Mouse (Mus musculus): ENCODE data around the gene Agrp. TPM values are rescaled to one million over a fixed set of nuclear protein-coding genes. Genes with fewer than 3 reads are reported as not detected.

The Agrp gene
- total and polyA plus RNA-seq, 3 experiments: 0.63 TPM; not detected in 2

GRCm38 (mm10) chr8:105609355-105609754 lies 27.8 kb downstream of the Agrp start (continued):
- TF ChIP-seq TCF12 (IDR thresholded peaks at IDR 0.05; ENCODE audit: low read depth, low read length) (peak; percentile 99), GATA1 (IDR thresholded peaks at IDR 0.05; ENCODE audit: low read depth, low read length) (peak; percentile 96), SIN3A (IDR thresholded peaks at IDR 0.05; ENCODE audit: low read length) (peak; percentile 97), ZKSCAN1 (IDR thresholded peaks at IDR 0.05; ENCODE audit: low read depth, low read length) (no peak), UBTF (IDR thresholded peaks at IDR 0.05; ENCODE audit: borderline replicate concordance, insufficient read depth, low read depth, low read length) (no peak), MXI1 (IDR thresholded peaks at IDR 0.05; ENCODE audit: low read depth, low read length) (peak; percentile 81; the same call in 1 of the 2 replicates), SMC3 (IDR thresholded peaks at IDR 0.05; ENCODE audit: low read depth, low read length) (no peak), POLR2A (IDR thresholded peaks at IDR 0.05; ENCODE audit: control insufficient read depth in 1 of 2, insufficient read depth in 1 of 2, low read depth in 1 of 2, low read length in 2 of 2, poor library complexity in 1 of 2) (peak in 1 of 2 experiments; percentile 39; a peak in 1 of 4 replicates), MEF2A (IDR thresholded peaks at IDR 0.05; ENCODE audit: extremely low read depth, insufficient replicate concordance, low read depth, low read length, poor library complexity, severe bottlenecking) (no peak), MYC (IDR thresholded peaks at IDR 0.05; ENCODE audit: low read depth, low read length) (peak; percentile 86; the same call in 1 of the 2 replicates), ELF1 (IDR thresholded peaks at IDR 0.05; ENCODE audit: low read depth, low read length) (no peak), RCOR1 (IDR thresholded peaks at IDR 0.05; ENCODE audit: low read depth, low read length) (peak; percentile 83), POLR2AphosphoS5 (IDR thresholded peaks at IDR 0.05; ENCODE audit: borderline replicate concordance, low read depth, low read length) (no peak), USF2 (IDR thresholded peaks at IDR 0.05; ENCODE audit: borderline replicate concordance in 1 of 2, insufficient read depth in 1 of 2, low read depth in 1 of 2, low read length in 2 of 2) (no peak), NELFE (IDR thresholded peaks at IDR 0.05; ENCODE audit: low read depth, low read length) (0 out of 2 replicates have a peak, but pooled peaks have one; percentile 37), TBP (IDR thresholded peaks at IDR 0.05; ENCODE audit: low read depth, low read length) (peak; percentile 57; the same call in 1 of the 2 replicates), TAL1 (IDR thresholded peaks at IDR 0.05; ENCODE audit: low read length) (peak; percentile 98)

GRCm38 (mm10) chr8:105607684-105608083 lies 29.5 kb downstream of the Agrp start:
- peaks cover 68% of the 10 kb centered on the region for H3K79me2 ChIP-seq (ENCODE audit: control insufficient read depth, insufficient read depth, low read length, poor library complexity)
- H3K27ac ChIP-seq (ENCODE audit: control insufficient read depth, low read depth, low read length): peak overlapping the region; percentile 94
- DNase-seq (ENCODE audit: low read depth, low spot score): peak; percentile 92
- H3K36me3 ChIP-seq (ENCODE audit: control insufficient read depth in 1 of 2, insufficient read depth in 2 of 2, low read length in 2 of 2): peaks cover 12 to 54% of the 10 kb centered on the region in 2 experiments
- H3K9me3 ChIP-seq (replicated peaks; ENCODE audit: insufficient read depth, low read length): no peaks in the 10 kb centered on the region
- H3K4me3 ChIP-seq (ENCODE audit: control insufficient read depth in 1 of 2, insufficient read depth in 1 of 2, low read depth in 2 of 2, low read length in 2 of 2): peak overlapping the region; percentile 81 to 96; a peak in 3 of 4 replicates
- no peaks in the 10 kb centered on the region for H3K27me3 ChIP-seq (ENCODE audit: control insufficient read depth in 1 of 2, insufficient read depth in 2 of 2, low read length in 2 of 2)
- H3K4me1 ChIP-seq (ENCODE audit: control insufficient read depth in 1 of 2, insufficient read depth in 2 of 2, low read length in 2 of 2): peaks cover 23 to 58% of the 10 kb centered on the region in 2 experiments
- peak overlapping the region; percentile 92 for H3K9ac ChIP-seq (ENCODE audit: control insufficient read depth, low read depth, low read length, poor library complexity, severe bottlenecking)
- TF ChIP-seq ZC3H11A (IDR thresholded peaks at IDR 0.05; ENCODE audit: low read depth, low read length): no peak
- TF ChIP-seq CHD1 (IDR thresholded peaks at IDR 0.05; ENCODE audit: low read depth, low read length): 0 out of 2 replicates have a peak, but pooled peaks have one; percentile 61
- no peak for TF ChIP-seq TAL1 (IDR thresholded peaks at IDR 0.05; ENCODE audit: low read length)
- no peak for TF ChIP-seq ZKSCAN1 (IDR thresholded peaks at IDR 0.05; ENCODE audit: low read depth, low read length)
- TF ChIP-seq HCFC1 (IDR thresholded peaks at IDR 0.05; ENCODE audit: low read depth, low read length): no peak
- no peak for TF ChIP-seq POLR2AphosphoS5 (IDR thresholded peaks at IDR 0.05; ENCODE audit: borderline replicate concordance, low read depth, low read length)
- TF ChIP-seq CHD2 (IDR thresholded peaks at IDR 0.05; ENCODE audit: low read length): no peak
- no peak for TF ChIP-seq BHLHE40 (IDR thresholded peaks at IDR 0.05; ENCODE audit: borderline replicate concordance, low read depth, low read length)
- no peak; the same call in 1 of the 2 replicates for TF ChIP-seq SMC3 (IDR thresholded peaks at IDR 0.05; ENCODE audit: low read depth, low read length)
- TF ChIP-seq ZMIZ1 (IDR thresholded peaks at IDR 0.05; ENCODE audit: low read depth, low read length): no peak
- peak; percentile 87 for TF ChIP-seq USF1 (IDR thresholded peaks at IDR 0.05; ENCODE audit: low read depth, low read length)
- peak; percentile 55; the same call in 1 of the 2 replicates for TF ChIP-seq SIN3A (IDR thresholded peaks at IDR 0.05; ENCODE audit: low read length)
- no peak for TF ChIP-seq E2F4 (IDR thresholded peaks at IDR 0.05; ENCODE audit: borderline replicate concordance, low read depth, low read length)
- no peak for TF ChIP-seq JUND (IDR thresholded peaks at IDR 0.05; ENCODE audit: low read depth, low read length)
- peak; percentile 91 for TF ChIP-seq MXI1 (IDR thresholded peaks at IDR 0.05; ENCODE audit: low read depth, low read length)
- TF ChIP-seq POLR2A (IDR thresholded peaks at IDR 0.05; ENCODE audit: control insufficient read depth in 1 of 2, insufficient read depth in 1 of 2, low read depth in 1 of 2, low read length in 2 of 2, poor library complexity in 1 of 2): peak in 1 of 2 experiments; percentile 30; a peak in 1 of 4 replicates
- no peak for TF ChIP-seq UBTF (IDR thresholded peaks at IDR 0.05; ENCODE audit: borderline replicate concordance, insufficient read depth, low read depth, low read length)
- 0 out of 2 replicates have a peak, but pooled peaks have one; percentile 7 for TF ChIP-seq ETS1 (IDR thresholded peaks at IDR 0.05; ENCODE audit: low read depth, low read length)
- TF ChIP-seq TCF12 (IDR thresholded peaks at IDR 0.05; ENCODE audit: low read depth, low read length): no peak
- no peak for TF ChIP-seq MAZ (IDR thresholded peaks at IDR 0.05; ENCODE audit: low read depth, low read length)
- no peak for TF ChIP-seq RAD21 (IDR thresholded peaks at IDR 0.05; ENCODE audit: low read depth, low read length)
- TF ChIP-seq ELF1 (IDR thresholded peaks at IDR 0.05; ENCODE audit: low read depth, low read length): no peak
- no peak for TF ChIP-seq GATA1 (IDR thresholded peaks at IDR 0.05; ENCODE audit: low read depth, low read length)
- no peak for TF ChIP-seq MAFK (IDR thresholded peaks at IDR 0.05; ENCODE audit: borderline replicate concordance, low read depth, low read length)
- no peak for TF ChIP-seq GABPA (IDR thresholded peaks at IDR 0.05; ENCODE audit: low read depth, low read length)
- peak; percentile 94 for TF ChIP-seq MAX (IDR thresholded peaks at IDR 0.05; ENCODE audit: low read length)

All from MEL (cell line).